9 mouse cellular contexts compared by ENCODE assay signal in genomic region chr2:27038596-27038995, GRCm38 (mm10). TPM values are rescaled to one million over a fixed set of nuclear protein-coding genes. Genes with fewer than 3 reads are reported as not detected.
DNase-seq lines count a peak whose midpoint lies in the region; ATAC-seq and TF ChIP-seq lines count a peak whose summit lies in the region.
"Had no signal": no experiment of that assay in that cellular context is flagged by ENCODE, and none has a peak within 500 bp of the region (broad histone marks: within the 10 kb centered on the region; RNA-seq: fewer than 3 reads in every experiment).

No protein-coding gene starts in this region.

- H3K36me3 ChIP-seq in liver, embryonic 12.5 days, result no peaks in the 10 kb centered on the region
- no peaks in the 10 kb centered on the region for H3K36me3 ChIP-seq in forebrain, embryonic 10.5 days (replicated peaks)
- no peaks in the 10 kb centered on the region for H3K36me3 ChIP-seq in liver, embryonic 13.5 days
- no peaks in the 10 kb centered on the region for H3K36me3 ChIP-seq in neural tube, embryonic 12.5 days

- no peak overlapping the region for H3K4me2 ChIP-seq in liver, embryonic 12.5 days
- H3K4me2 ChIP-seq in liver, embryonic 13.5 days, result no peak overlapping the region
- H3K4me2 ChIP-seq in neural tube, embryonic 12.5 days (replicated peaks), result no peak overlapping the region

- H3K9ac ChIP-seq in liver, embryonic 12.5 days, result no peak overlapping the region
- H3K9ac ChIP-seq in liver, embryonic 13.5 days, result no peak overlapping the region
- no peak overlapping the region for H3K9ac ChIP-seq in neural tube, embryonic 12.5 days

- peaks cover 4% of the 10 kb centered on the region; the same call in 1 of the 2 replicates for H3K27me3 ChIP-seq in liver, embryonic 12.5 days (replicated peaks)
- no peaks in the 10 kb centered on the region; the same call in 1 of the 2 replicates for H3K27me3 ChIP-seq in forebrain, embryonic 10.5 days (ENCODE audit: poor library complexity, severe bottlenecking)
- no peaks in the 10 kb centered on the region for H3K27me3 ChIP-seq in liver, embryonic 13.5 days
- no peaks in the 10 kb centered on the region for H3K27me3 ChIP-seq in neural tube, embryonic 12.5 days (replicated peaks)

- peak; percentile 89 for TF ChIP-seq CTCF in brain, embryonic 14.5 days (IDR thresholded peaks at IDR 0.05; ENCODE audit: borderline replicate concordance, extremely low read depth, insufficient read depth, insufficient read length)

- 3% methylated on average over 3 of the region's 3 CpGs for WGBS in liver, embryonic 12.5 days (ENCODE audit: insufficient replicate concordance)
- 7% methylated on average over 3 of the region's 3 CpGs for WGBS in forebrain, embryonic 10.5 days
- 0% methylated on average over 3 of the region's 3 CpGs for WGBS in liver, embryonic 13.5 days (ENCODE audit: insufficient replicate concordance)
- WGBS in neural tube, embryonic 12.5 days, result 3% methylated on average over 3 of the region's 3 CpGs

- DNase-seq in liver, result peak; percentile 66
- DNase-seq in brain, embryonic 14.5 days (ENCODE audit: low read depth), result peak; percentile 78
- peak; percentile 64 for DNase-seq in forebrain, embryonic 10.5 days (ENCODE audit: extremely low spot score, low spot score)
- peak; percentile 42 for DNase-seq in kidney, adult 11 months
- DNase-seq in liver, embryonic 13.5 days, result peak; percentile 39
- DNase-seq in thymus, postnatal 10 days (ENCODE audit: low spot score in 2 of 2), result peak; percentile 65 to 86

- H3K4me3 ChIP-seq in liver, embryonic 12.5 days, result no peak overlapping the region
- no peak overlapping the region; the same call in 1 of the 2 replicates for H3K4me3 ChIP-seq in forebrain, embryonic 10.5 days
- no peak overlapping the region for H3K4me3 ChIP-seq in liver, embryonic 13.5 days (replicated peaks)
- no peak overlapping the region for H3K4me3 ChIP-seq in neural tube, embryonic 12.5 days

- no peaks in the 10 kb centered on the region for H3K9me3 ChIP-seq in liver, embryonic 12.5 days (replicated peaks)
- no peaks in the 10 kb centered on the region for H3K9me3 ChIP-seq in forebrain, embryonic 10.5 days
- H3K9me3 ChIP-seq in liver, embryonic 13.5 days (replicated peaks), result no peaks in the 10 kb centered on the region
- no peaks in the 10 kb centered on the region for H3K9me3 ChIP-seq in neural tube, embryonic 12.5 days

- H3K27ac ChIP-seq in liver, embryonic 12.5 days, result no peak overlapping the region
- no peak overlapping the region for H3K27ac ChIP-seq in forebrain, embryonic 10.5 days
- H3K27ac ChIP-seq in liver, embryonic 13.5 days, result no peak overlapping the region
- H3K27ac ChIP-seq in neural tube, embryonic 12.5 days, result no peak overlapping the region
- H3K27ac ChIP-seq: macrophage had no signal

- TF ChIP-seq POLR2A in brain, embryonic 14.5 days (IDR thresholded peaks at IDR 0.05; ENCODE audit: borderline replicate concordance, extremely low read depth, insufficient read depth, insufficient read length, poor library complexity, severe bottlenecking), result no peak

- ATAC-seq in liver, embryonic 12.5 days, result no peak
- no peak for ATAC-seq in liver, embryonic 13.5 days (ENCODE audit: low read depth)
- ATAC-seq in neural tube, embryonic 12.5 days (ENCODE audit: low FRiP score, low read depth), result 0 out of 2 replicates have a peak, but pooled peaks have one; percentile 21

- peaks cover 7% of the 10 kb centered on the region; the same call in 1 of the 2 replicates for H3K4me1 ChIP-seq in liver, embryonic 12.5 days
- peaks cover 12% of the 10 kb centered on the region for H3K4me1 ChIP-seq in forebrain, embryonic 10.5 days
- peaks cover 7% of the 10 kb centered on the region for H3K4me1 ChIP-seq in liver, embryonic 13.5 days (replicated peaks)
- H3K4me1 ChIP-seq in neural tube, embryonic 12.5 days, result no peaks in the 10 kb centered on the region

RNA-seq across cellular contexts. Expression of gene Slc2a6, which starts 10.8 kb away (rescaled TPM):
- 0.31 and 0.36 TPM in 2 replicates for polyA plus RNA-seq in liver, embryonic 12.5 days (2016; fragmentation: Nextera tagmentation; extraction: Ambion mirVana)
- polyA plus RNA-seq in brain, embryonic 14.5 days (2012; rRNA removed), result 7.2 and 8.2 TPM in 2 replicates
- polyA plus RNA-seq in forebrain, embryonic 10.5 days (2016; fragmentation: Nextera tagmentation; extraction: Ambion mirVana), result 1.6 and 2.1 TPM in 2 replicates
- polyA plus RNA-seq in liver, embryonic 13.5 days (2015; fragmentation: Nextera tagmentation; extraction: Ambion mirVana), result 0.13 and 0.20 TPM in 2 replicates
- polyA plus RNA-seq in neural tube, embryonic 12.5 days (2016; fragmentation: Nextera tagmentation; extraction: Ambion mirVana), result 6.1 and 7.9 TPM in 2 replicates

RNA-seq across cellular contexts. Expression of gene Cacfd1, which starts 28.9 kb away (rescaled TPM):
- polyA plus RNA-seq in liver, embryonic 12.5 days (2016; fragmentation: Nextera tagmentation; extraction: Ambion mirVana), result 16.5 and 19.1 TPM in 2 replicates
- 95.9 and 110 TPM in 2 replicates for polyA plus RNA-seq in brain, embryonic 14.5 days (2012; rRNA removed)
- 101 and 103 TPM in 2 replicates for polyA plus RNA-seq in forebrain, embryonic 10.5 days (2016; fragmentation: Nextera tagmentation; extraction: Ambion mirVana)
- 12.6 and 13.4 TPM in 2 replicates for polyA plus RNA-seq in liver, embryonic 13.5 days (2015; fragmentation: Nextera tagmentation; extraction: Ambion mirVana)
- 124 and 130 TPM in 2 replicates for polyA plus RNA-seq in neural tube, embryonic 12.5 days (2016; fragmentation: Nextera tagmentation; extraction: Ambion mirVana)

RNA-seq across cellular contexts. Expression of gene Mymk, which starts 33.4 kb away (rescaled TPM):
- polyA plus RNA-seq in liver, embryonic 12.5 days (2016; fragmentation: Nextera tagmentation; extraction: Ambion mirVana), result 0.14 and 0.90 TPM in 2 replicates
- 0.26 and 0.73 TPM in 2 replicates for polyA plus RNA-seq in brain, embryonic 14.5 days (2012; rRNA removed)
- not detected in 2 replicates for polyA plus RNA-seq in forebrain, embryonic 10.5 days (2016; fragmentation: Nextera tagmentation; extraction: Ambion mirVana)
- polyA plus RNA-seq in liver, embryonic 13.5 days (2015; fragmentation: Nextera tagmentation; extraction: Ambion mirVana), result 0.70 and 0.83 TPM in 2 replicates
- polyA plus RNA-seq in neural tube, embryonic 12.5 days (2016; fragmentation: Nextera tagmentation; extraction: Ambion mirVana), result 6.4 and 7.0 TPM in 2 replicates
- polyA plus RNA-seq: macrophage had no signal

RNA-seq across cellular contexts. Expression of gene Adamtsl2, which starts 40.6 kb away (rescaled TPM):
- polyA plus RNA-seq in liver, embryonic 12.5 days (2016; fragmentation: Nextera tagmentation; extraction: Ambion mirVana), result 0.77 and 1.3 TPM in 2 replicates
- polyA plus RNA-seq in brain, embryonic 14.5 days (2012; rRNA removed), result 12.1 and 14.3 TPM in 2 replicates
- 3.8 and 5.3 TPM in 2 replicates for polyA plus RNA-seq in forebrain, embryonic 10.5 days (2016; fragmentation: Nextera tagmentation; extraction: Ambion mirVana)
- 0.64 and 0.65 TPM in 2 replicates for polyA plus RNA-seq in liver, embryonic 13.5 days (2015; fragmentation: Nextera tagmentation; extraction: Ambion mirVana)
- 6.4 and 9.3 TPM in 2 replicates for polyA plus RNA-seq in neural tube, embryonic 12.5 days (2016; fragmentation: Nextera tagmentation; extraction: Ambion mirVana)
- polyA plus RNA-seq: macrophage had no signal
